Mouse (Mus musculus) lung, postnatal 0 days (tissue): ENCODE data around the gene Osm. TPM values are rescaled to one million over a fixed set of nuclear protein-coding genes. Genes with fewer than 3 reads are reported as not detected.

Experiments used
- ATAC-seq: fragments of 200-750 bp; cut with Nextera tagmentation; 2 replicates; pipeline ENCODE4 v1.8.0; 2017; ENCODE audit warnings: moderate library complexity
- DNase-seq: peaks from one replicate; pipeline ENCODE4 v3.0.0-alpha.2; 2016; ENCODE audit warnings: low spot score
- H3K27ac ChIP-seq: fragments of 300-500 bp; sonication (generic); 2 replicates; pipeline ENCODE4 v1.5.1; 2014; ENCODE audit warnings: antibody characterized with exemption, mild to moderate bottlenecking, low read length, mixed read lengths
- H3K27me3 ChIP-seq: fragments of 300-500 bp; sonication (generic); replicated peaks from 2 replicates; pipeline ENCODE4 v1.6.1; 2014; ENCODE audit warnings: low read length, mixed read lengths; ENCODE audit not compliant: insufficient read depth
- H3K36me3 ChIP-seq: fragments of 300-500 bp; sonication (generic); 2 replicates; pipeline ENCODE4 v1.6.1; 2014; ENCODE audit warnings: low read length, mixed read lengths; ENCODE audit not compliant: insufficient read depth
- H3K4me1 ChIP-seq: fragments of 300-500 bp; sonication (generic); 2 replicates; pipeline ENCODE4 v1.6.1; 2014; ENCODE audit warnings: antibody characterized with exemption, low read depth, low read length, mixed read lengths; ENCODE audit not compliant: insufficient read depth
- H3K4me2 ChIP-seq: fragments of 300-500 bp; sonication (generic); replicated peaks from 2 replicates; pipeline ENCODE4 v1.6.1; 2014; ENCODE audit warnings: low read depth, mild to moderate bottlenecking, low read length, moderate library complexity, mixed read lengths
- H3K4me3 ChIP-seq: fragments of 300-500 bp; sonication (generic); 2 replicates; pipeline ENCODE4 v1.5.1; 2014; ENCODE audit warnings: low read depth, low read length
- H3K9ac ChIP-seq: fragments of 300-500 bp; sonication (generic); replicated peaks from 2 replicates; pipeline ENCODE4 v1.6.1; 2014; ENCODE audit warnings: low read depth, mild to moderate bottlenecking
- H3K9me3 ChIP-seq: fragments of 300-500 bp; sonication (generic); 2 replicates; pipeline ENCODE4 v1.6.1; 2016; ENCODE audit warnings: low read length, mixed read lengths
- CTCF ChIP-seq: IDR thresholded peaks from 2 replicates; pipeline ENCODE4 v1.5.1; 2016; ENCODE audit warnings: antibody characterized with exemption, mild to moderate bottlenecking
- EP300 ChIP-seq: IDR thresholded peaks from 2 replicates; pipeline ENCODE4 v1.6.1; 2016; ENCODE audit warnings: antibody characterized with exemption, mild to moderate bottlenecking, control low read depth
- WGBS: fragments of 180-500 bp; shearing (Covaris S2); extraction: QIAGEN DNeasy Blood & Tissue Kit; methylation state at CpG from one replicate; pipeline ENCODE4 v1.1.7; 2014; 5-methylcytosine and 5-hydroxymethylcytosine counted together
- polyA plus RNA-seq: library from polyadenylated mRNA; unstranded; fragments of >200 nt; fragmentation: Nextera tagmentation; extraction: Ambion mirVana; gene quantifications from 2 replicates; pipeline ENCODE4 v1.2.1, GENCODE M21; 2015

The Osm gene
- polyA plus RNA-seq, 1 experiment from 2014 or later = 0.69 TPM

- Histone ChIP-seq H3K27me3 (no peaks in the 10 kb centered on the region), H3K4me2 (no peak overlapping the region), H3K36me3 (peaks cover 39% of the 10 kb centered on the region), H3K4me1 (0 out of 2 replicates have a peak, but pooled peaks cover 3% of the 10 kb centered on the region), H3K9ac (no peak overlapping the region), H3K9me3 (no peaks in the 10 kb centered on the region), H3K27ac (no peak overlapping the region), H3K4me3 (no peak overlapping the region)
- DNase-seq (no peak), ATAC-seq (peak; percentile 22; the same call in 1 of the 2 replicates)
- 28% methylated on average over 1 of the region's 1 CpGs for WGBS
- TF ChIP-seq EP300 (no peak), CTCF (no peak)
These were observed 25.4 kb upstream of the Osm start for GRCm38 (mm10) chr11:4210786-4211185.

GRCm38 (mm10) chr11:4213107-4213506, 23.1 kb upstream of the Osm start:
- Histone ChIP-seq H3K9me3 (no peaks in the 10 kb centered on the region), H3K4me1 (peaks cover 6% of the 10 kb centered on the region; the same call in 1 of the 2 replicates), H3K4me2 (no peak overlapping the region), H3K27me3 (no peaks in the 10 kb centered on the region), H3K36me3 (peaks cover 33% of the 10 kb centered on the region; the same call in 1 of the 2 replicates), H3K4me3 (no peak overlapping the region), H3K9ac (no peak overlapping the region), H3K27ac (no peak overlapping the region)
- WGBS = 91% methylated on average over 10 of the region's 10 CpGs
- no peak for ATAC-seq
- DNase-seq = no peak
- TF ChIP-seq CTCF (no peak), EP300 (no peak)

- no peaks in the 10 kb centered on the region for H3K27me3 ChIP-seq
- H3K9me3 ChIP-seq = no peaks in the 10 kb centered on the region
- no peak for DNase-seq
- H3K36me3 ChIP-seq = peaks cover 33% of the 10 kb centered on the region; the same call in 1 of the 2 replicates
- no peak overlapping the region for H3K4me3 ChIP-seq
- peaks cover 16% of the 10 kb centered on the region; the same call in 1 of the 2 replicates for H3K4me1 ChIP-seq
- ATAC-seq = no peak
- WGBS = 93% methylated on average over 14 of the region's 14 CpGs
- no peak overlapping the region for H3K9ac ChIP-seq
- no peak for TF ChIP-seq CTCF
- TF ChIP-seq EP300 = no peak
- no peak overlapping the region for H3K4me2 ChIP-seq
- H3K27ac ChIP-seq = no peak overlapping the region
These were observed 21.6 kb upstream of the Osm start for GRCm38 (mm10) chr11:4214572-4214971.

GRCm38 (mm10) chr11:4215061-4215460, 21.2 kb upstream of the Osm start:
- WGBS = 64% methylated on average over 10 of the region's 10 CpGs
- no peak overlapping the region for H3K4me2 ChIP-seq

GRCm38 (mm10) chr11:4216248-4217000, 19.8 kb upstream of the Osm start:
- WGBS = 56% methylated on average over 9 of the region's 9 CpGs
- DNase-seq (peak; percentile 77), ATAC-seq (peak; percentile 56)
- TF ChIP-seq EP300 (peak; percentile 69; the same call in 1 of the 2 replicates), CTCF (no peak)
- Histone ChIP-seq H3K36me3 (peaks cover 33% of the 10 kb centered on the region; the same call in 1 of the 2 replicates), H3K4me3 (no peak overlapping the region), H3K4me2 (no peak overlapping the region), H3K9me3 (no peaks in the 10 kb centered on the region), H3K27me3 (no peaks in the 10 kb centered on the region), H3K27ac (peak overlapping the region; percentile 80), H3K9ac (no peak overlapping the region), H3K4me1 (peaks cover 16% of the 10 kb centered on the region; the same call in 1 of the 2 replicates)

More at GRCm38 (mm10) chr11:4215061-4215460, 21.2 kb upstream of the Osm start:
- DNase-seq (no peak), ATAC-seq (no peak)
- H3K4me1 ChIP-seq = peaks cover 16% of the 10 kb centered on the region; the same call in 1 of the 2 replicates
- H3K27ac ChIP-seq = no peak overlapping the region
- no peak overlapping the region for H3K9ac ChIP-seq
- H3K4me3 ChIP-seq = no peak overlapping the region
- TF ChIP-seq CTCF (no peak), EP300 (no peak)
- H3K27me3 ChIP-seq = no peaks in the 10 kb centered on the region
- no peaks in the 10 kb centered on the region for H3K9me3 ChIP-seq
- H3K36me3 ChIP-seq = peaks cover 33% of the 10 kb centered on the region; the same call in 1 of the 2 replicates

- Histone ChIP-seq H3K4me2 (peak within 1 kb of the TSS; percentile 98), H3K27ac (peak within 1 kb of the TSS; percentile 62), H3K9me3 (no peaks in the 10 kb centered on the region), H3K9ac (peak within 1 kb of the TSS; percentile 34; the same call in 1 of the 2 replicates), H3K27me3 (no peaks in the 10 kb centered on the region), H3K36me3 (peaks cover 20% of the 10 kb centered on the region; the same call in 1 of the 2 replicates), H3K4me1 (peaks cover 16% of the 10 kb centered on the region; the same call in 1 of the 2 replicates), H3K4me3 (peak within 1 kb of the TSS; percentile 53)
- peak; percentile 93 for ATAC-seq
- peak; percentile 14; the same call in 1 of the 2 replicates for TF ChIP-seq CTCF
- TF ChIP-seq EP300 = no peak
- WGBS = 2% methylated on average over 54 of the region's 56 CpGs
- peak; percentile 98 for DNase-seq
These were observed 18.1 kb upstream of the Osm start, which contains the start of gene Castor1 for GRCm38 (mm10) chr11:4217914-4218629. Castor1 (plus strand) TSS chr11:4218225.
